Mouse (Mus musculus): ENCODE results near the gene Zfp280b. TPM values are rescaled to one million over a fixed set of nuclear protein-coding genes. Genes with fewer than 3 reads are reported as not detected.
A peak's percentile ranks its signal among the peaks of the same experiment; 100 is the strongest.

Gene Zfp280b
- total and polyA plus RNA-seq, 3 experiments, result 19.0 to 36.6 (median 24.4) TPM

DNA sequence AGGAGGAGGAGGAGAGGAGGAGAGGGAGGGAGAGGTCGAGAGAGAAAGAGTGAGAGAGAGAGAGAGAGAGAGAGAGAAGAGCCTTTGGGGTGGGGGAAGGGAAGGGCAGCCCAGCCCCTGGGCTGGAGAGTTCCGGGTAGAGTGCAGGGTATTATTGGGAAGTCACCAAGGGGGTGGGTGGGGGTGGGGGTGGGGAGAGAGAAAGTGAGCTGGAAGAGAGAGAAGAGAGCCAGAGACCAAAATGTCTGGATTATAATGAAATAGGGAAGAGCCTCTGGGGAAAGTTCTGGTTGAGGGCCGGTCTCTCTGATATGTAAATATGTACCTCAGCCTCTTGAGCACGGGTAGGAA, 4.5 kb upstream of the Zfp280b start:
- Histone ChIP-seq H3K9ac (ENCODE audit: insufficient read depth, low read depth) (peak overlapping the region; percentile 6), H3K4me3 (replicated peaks in 1 of 3; ENCODE audit: low read depth in 2 of 3, low read length in 2 of 3, poor library complexity in 1 of 3) (no peak overlapping the region)

DNA sequence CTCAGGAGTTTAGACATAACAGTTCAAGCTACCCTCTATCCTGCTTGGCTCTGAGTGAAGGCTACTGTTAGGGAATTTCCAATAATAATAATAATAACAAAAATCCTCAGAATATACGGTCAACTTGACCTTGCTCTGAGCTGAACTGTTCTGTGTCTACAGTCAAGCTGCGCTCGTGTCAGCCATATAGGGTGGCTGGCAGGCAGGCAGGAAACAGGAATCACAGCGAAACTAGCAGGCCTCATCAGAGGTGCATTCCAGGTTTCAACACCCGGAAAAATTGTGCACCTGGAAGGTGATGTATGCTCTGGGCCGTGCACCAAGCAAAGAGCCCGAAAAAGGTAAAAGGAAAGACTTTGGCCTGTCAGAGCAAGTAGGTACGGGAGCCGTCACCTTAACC, 4.1 kb upstream of the Zfp280b start:
- Histone ChIP-seq H3K9me3 (replicated peaks; ENCODE audit: low read length) (peaks cover 9% of the 10 kb centered on the region), H3K79me2 (replicated peaks; ENCODE audit: control insufficient read depth, extremely low read depth, insufficient read depth, poor library complexity, severe bottlenecking) (peaks cover 9% of the 10 kb centered on the region), H3K4me2 (ENCODE audit: insufficient read depth, low read depth, poor library complexity, severe bottlenecking) (peak overlapping the region; percentile 35), H3K36me3 (replicated peaks in 1 of 2; ENCODE audit: control insufficient read depth in 1 of 2, insufficient read depth in 1 of 2, low read length in 1 of 2) (no peaks in the 10 kb centered on the region), H3K4me1 (ENCODE audit: control insufficient read depth in 1 of 2, insufficient read depth in 2 of 2) (peaks cover 13 to 32% of the 10 kb centered on the region in 2 experiments), H3K27ac (ENCODE audit: insufficient read depth, low read depth) (peak overlapping the region; percentile 58), H3K4me3 (replicated peaks in 1 of 3; ENCODE audit: low read depth in 2 of 3, low read length in 2 of 3, poor library complexity in 1 of 3) (no peak overlapping the region), H3K9ac (ENCODE audit: insufficient read depth, low read depth) (peak overlapping the region; percentile 6), H3K27me3 (replicated peaks) (no peaks in the 10 kb centered on the region)
- DNase-seq (ENCODE audit: extremely low read depth), result no peak
- dilution Hi-C loops (cut with MboI; ENCODE audit: extremely low pct_ligation_motif_present, extremely low pct_unique_long_range_greater_than_20kb, low sequenced_read_pairs), result no loop called here
- peak; percentile 40; the same call in 1 of the 2 replicates for TF ChIP-seq TCF12 (IDR thresholded peaks at IDR 0.05; ENCODE audit: low read depth, low read length)
- no peak for TF ChIP-seq GABPA (IDR thresholded peaks at IDR 0.05; ENCODE audit: insufficient replicate concordance, low read depth, low read length)
- TF ChIP-seq ZKSCAN1 (IDR thresholded peaks at IDR 0.05; ENCODE audit: borderline replicate concordance, low read depth, low read length), result no peak
- 0 out of 2 replicates have a peak, but pooled peaks have one; percentile 8 for TF ChIP-seq ELF1 (IDR thresholded peaks at IDR 0.05; ENCODE audit: low read depth, low read length)
- no peak for TF ChIP-seq CHD1 (IDR thresholded peaks at IDR 0.05; ENCODE audit: low read depth, low read length)
- TF ChIP-seq IRF4 (IDR thresholded peaks at IDR 0.05; ENCODE audit: low read depth, low read length), result peak; percentile 27; the same call in 1 of the 2 replicates
- no peak for TF ChIP-seq USF2 (conservative IDR thresholded peaks at IDR 0.05; ENCODE audit: low read depth, low read length)
- TF ChIP-seq NRF1 (IDR thresholded peaks at IDR 0.05; ENCODE audit: low read depth, low read length), result no peak
- no peak for TF ChIP-seq POLR2AphosphoS2 (IDR thresholded peaks at IDR 0.05; ENCODE audit: low read depth, low read length)
- TF ChIP-seq HCFC1 (IDR thresholded peaks at IDR 0.05; ENCODE audit: low read depth, low read length), result no peak
- TF ChIP-seq CTCF (conservative IDR thresholded peaks at IDR 0.05 in 1 of 2, IDR thresholded peaks at IDR 0.05 in 1 of 2; ENCODE audit: low read depth in 2 of 2, low read length in 2 of 2), result no peak
- no peak for TF ChIP-seq MYC (IDR thresholded peaks at IDR 0.05; ENCODE audit: low read depth, low read length)
- no peak for TF ChIP-seq SMC3 (IDR thresholded peaks at IDR 0.05; ENCODE audit: low read depth, low read length)
- no peak for TF ChIP-seq ZC3H11A (IDR thresholded peaks at IDR 0.05; ENCODE audit: low read depth, low read length)
- TF ChIP-seq ZMIZ1 (IDR thresholded peaks at IDR 0.05; ENCODE audit: low read depth, low read length), result 0 out of 2 replicates have a peak, but pooled peaks have one; percentile 5
- TF ChIP-seq JUN (IDR thresholded peaks at IDR 0.05; ENCODE audit: insufficient read depth, low read depth, low read length), result no peak
- no peak for TF ChIP-seq JUND (conservative IDR thresholded peaks at IDR 0.05; ENCODE audit: low read depth, low read length)
- in situ Hi-C loops (cut with MboI; ENCODE audit: low pct_ligation_motif_present, low pct_unique_long_range_greater_than_20kb, low sequenced_read_pairs), result no loop called here

More for the DNA sequence above, 4.5 kb upstream of the Zfp280b start:
- TF ChIP-seq CHD2 (IDR thresholded peaks at IDR 0.05; ENCODE audit: low read length) (peak; percentile 67), ELF1 (IDR thresholded peaks at IDR 0.05; ENCODE audit: low read depth, low read length) (0 out of 2 replicates have a peak, but pooled peaks have one; percentile 28), ZC3H11A (IDR thresholded peaks at IDR 0.05; ENCODE audit: low read depth, low read length) (no peak), NELFE (IDR thresholded peaks at IDR 0.05; ENCODE audit: low read depth, low read length) (0 out of 2 replicates have a peak, but pooled peaks have one; percentile 7)
- Histone ChIP-seq H3K9me3 (replicated peaks; ENCODE audit: low read length) (peaks cover 9% of the 10 kb centered on the region), H3K27ac (ENCODE audit: insufficient read depth, low read depth) (no peak overlapping the region), H3K79me2 (replicated peaks; ENCODE audit: control insufficient read depth, extremely low read depth, insufficient read depth, poor library complexity, severe bottlenecking) (peaks cover 5% of the 10 kb centered on the region), H3K4me1 (ENCODE audit: control insufficient read depth in 1 of 2, insufficient read depth in 2 of 2) (peaks cover 13 to 32% of the 10 kb centered on the region in 2 experiments), H3K4me2 (ENCODE audit: insufficient read depth, low read depth, poor library complexity, severe bottlenecking) (peak overlapping the region; percentile 35), H3K27me3 (replicated peaks) (no peaks in the 10 kb centered on the region), H3K36me3 (replicated peaks in 1 of 2; ENCODE audit: control insufficient read depth in 1 of 2, insufficient read depth in 1 of 2, low read length in 1 of 2) (no peaks in the 10 kb centered on the region)
- in situ Hi-C loops (cut with MboI; ENCODE audit: low pct_ligation_motif_present, low pct_unique_long_range_greater_than_20kb, low sequenced_read_pairs) (no loop called here), dilution Hi-C loops (cut with MboI; ENCODE audit: extremely low pct_ligation_motif_present, extremely low pct_unique_long_range_greater_than_20kb, low sequenced_read_pairs) (no loop called here)
- no peak for DNase-seq (ENCODE audit: extremely low read depth)

All from CH12.LX (cell line).